Mouse (Mus musculus): ENCODE results near the gene Ankrd27. TPM values are rescaled to one million over a fixed set of nuclear protein-coding genes. Genes with fewer than 3 reads are reported as not detected.

Gene Ankrd27
- total and polyA plus RNA-seq, 3 experiments: 130 to 248 (median 202) TPM

- Histone ChIP-seq H3K9me3 (replicated peaks) (no peaks in the 10 kb centered on the region; the same call in 1 of the 2 replicates), H3K27me3 (ENCODE audit: insufficient read depth, low read length) (peaks cover 15% of the 10 kb centered on the region; the same call in 1 of the 2 replicates), H3K36me3 (replicated peaks) (peaks cover 28% of the 10 kb centered on the region), H3K4me1 (ENCODE audit: insufficient read depth, low read depth, low read length) (peaks cover 76% of the 10 kb centered on the region), H3K4me3 (ENCODE audit: low read depth, low read length) (peak overlapping the region; percentile 95)
- ATAC-seq (ENCODE audit: extremely low read depth, insufficient number of reproducible peaks, low FRiP score, poor library complexity, severe bottlenecking) (no peak), DNase-seq (ENCODE audit: low spot score) (no peak)
- TF ChIP-seq CTCF (IDR thresholded peaks at IDR 0.05; ENCODE audit: low read depth, low read length) (no peak), GATA2 (IDR thresholded peaks at IDR 0.05; ENCODE audit: borderline replicate concordance, low read depth, low read length) (no peak), GATA1 (IDR thresholded peaks at IDR 0.05; ENCODE audit: borderline replicate concordance, low read length) (no peak), POLR2AphosphoS5 (IDR thresholded peaks at IDR 0.05; ENCODE audit: insufficient replicate concordance, low read depth, low read length) (no peak), TAL1 (conservative IDR thresholded peaks at IDR 0.05; ENCODE audit: low read depth, low read length) (no peak)
Observed at GRCm38 (mm10) chr7:35586906-35587445, 932 bp downstream of the Ankrd27 start.

GRCm38 (mm10) chr7:35587728-35588127 is 1.7 kb downstream of the Ankrd27 start:
- DNase-seq (ENCODE audit: low spot score): no peak
- Histone ChIP-seq H3K36me3 (replicated peaks) (peaks cover 35% of the 10 kb centered on the region), H3K9me3 (replicated peaks) (no peaks in the 10 kb centered on the region; the same call in 1 of the 2 replicates), H3K4me3 (ENCODE audit: low read depth, low read length) (peak overlapping the region; percentile 95), H3K4me1 (ENCODE audit: insufficient read depth, low read depth, low read length) (peaks cover 83% of the 10 kb centered on the region), H3K27me3 (ENCODE audit: insufficient read depth, low read length) (peaks cover 15% of the 10 kb centered on the region; the same call in 1 of the 2 replicates)
- TF ChIP-seq GATA1 (IDR thresholded peaks at IDR 0.05; ENCODE audit: borderline replicate concordance, low read length): no peak
- no peak for TF ChIP-seq CTCF (IDR thresholded peaks at IDR 0.05; ENCODE audit: low read depth, low read length)
- TF ChIP-seq POLR2AphosphoS5 (IDR thresholded peaks at IDR 0.05; ENCODE audit: insufficient replicate concordance, low read depth, low read length): no peak
- no peak for TF ChIP-seq GATA2 (IDR thresholded peaks at IDR 0.05; ENCODE audit: borderline replicate concordance, low read depth, low read length)
- TF ChIP-seq TAL1 (conservative IDR thresholded peaks at IDR 0.05; ENCODE audit: low read depth, low read length): no peak
- ATAC-seq (ENCODE audit: extremely low read depth, insufficient number of reproducible peaks, low FRiP score, poor library complexity, severe bottlenecking): no peak

GRCm38 (mm10) chr7:35588680-35589428 is 2.8 kb downstream of the Ankrd27 start:
- H3K36me3 ChIP-seq (replicated peaks): peaks cover 44% of the 10 kb centered on the region
- H3K27me3 ChIP-seq (ENCODE audit: insufficient read depth, low read length): peaks cover 12% of the 10 kb centered on the region; the same call in 1 of the 2 replicates
- no peaks in the 10 kb centered on the region for H3K9me3 ChIP-seq (replicated peaks)
- DNase-seq (ENCODE audit: low spot score) (peak; percentile 59), ATAC-seq (ENCODE audit: extremely low read depth, insufficient number of reproducible peaks, low FRiP score, poor library complexity, severe bottlenecking) (peak; percentile 46)
- H3K4me1 ChIP-seq (ENCODE audit: insufficient read depth, low read depth, low read length): peaks cover 87% of the 10 kb centered on the region
- TF ChIP-seq CTCF (IDR thresholded peaks at IDR 0.05; ENCODE audit: low read depth, low read length): no peak
- no peak for TF ChIP-seq POLR2AphosphoS5 (IDR thresholded peaks at IDR 0.05; ENCODE audit: insufficient replicate concordance, low read depth, low read length)
- TF ChIP-seq GATA1 (IDR thresholded peaks at IDR 0.05; ENCODE audit: borderline replicate concordance, low read length): no peak
- TF ChIP-seq GATA2 (IDR thresholded peaks at IDR 0.05; ENCODE audit: borderline replicate concordance, low read depth, low read length): no peak
- no peak; the same call in none of the 2 replicates for TF ChIP-seq TAL1 (conservative IDR thresholded peaks at IDR 0.05; ENCODE audit: low read depth, low read length)
- H3K4me3 ChIP-seq (ENCODE audit: low read depth, low read length): peak overlapping the region; percentile 95; the same call in 1 of the 2 replicates

- Histone ChIP-seq H3K27me3 (ENCODE audit: insufficient read depth, low read length) (peaks cover 6% of the 10 kb centered on the region; the same call in 1 of the 2 replicates), H3K4me3 (ENCODE audit: low read depth, low read length) (no peak overlapping the region; the same call in 1 of the 2 replicates), H3K9me3 (replicated peaks) (no peaks in the 10 kb centered on the region), H3K36me3 (replicated peaks) (peaks cover 49% of the 10 kb centered on the region), H3K4me1 (ENCODE audit: insufficient read depth, low read depth, low read length) (peaks cover 84% of the 10 kb centered on the region)
- DNase-seq (ENCODE audit: low spot score): no peak
- no peak for ATAC-seq (ENCODE audit: extremely low read depth, insufficient number of reproducible peaks, low FRiP score, poor library complexity, severe bottlenecking)
- TF ChIP-seq POLR2AphosphoS5 (IDR thresholded peaks at IDR 0.05; ENCODE audit: insufficient replicate concordance, low read depth, low read length) (no peak), TAL1 (conservative IDR thresholded peaks at IDR 0.05; ENCODE audit: low read depth, low read length) (no peak), GATA2 (IDR thresholded peaks at IDR 0.05; ENCODE audit: borderline replicate concordance, low read depth, low read length) (no peak), CTCF (IDR thresholded peaks at IDR 0.05; ENCODE audit: low read depth, low read length) (no peak)
Observed at GRCm38 (mm10) chr7:35589485-35589884, 3.4 kb downstream of the Ankrd27 start.

- DNase-seq (ENCODE audit: low spot score) (no peak), ATAC-seq (ENCODE audit: extremely low read depth, insufficient number of reproducible peaks, low FRiP score, poor library complexity, severe bottlenecking) (no peak)
- Histone ChIP-seq H3K27me3 (ENCODE audit: insufficient read depth, low read length) (no peaks in the 10 kb centered on the region), H3K4me1 (ENCODE audit: insufficient read depth, low read depth, low read length) (peaks cover 83% of the 10 kb centered on the region), H3K4me3 (ENCODE audit: low read depth, low read length) (no peak overlapping the region), H3K36me3 (replicated peaks) (peaks cover 62% of the 10 kb centered on the region), H3K9me3 (replicated peaks) (no peaks in the 10 kb centered on the region)
- no peak for TF ChIP-seq TAL1 (conservative IDR thresholded peaks at IDR 0.05; ENCODE audit: low read depth, low read length)
- no peak for TF ChIP-seq GATA2 (IDR thresholded peaks at IDR 0.05; ENCODE audit: borderline replicate concordance, low read depth, low read length)
- no peak for TF ChIP-seq GATA1 (IDR thresholded peaks at IDR 0.05; ENCODE audit: borderline replicate concordance, low read length)
- TF ChIP-seq POLR2AphosphoS5 (IDR thresholded peaks at IDR 0.05; ENCODE audit: insufficient replicate concordance, low read depth, low read length): no peak
Observed at GRCm38 (mm10) chr7:35590731-35591191, 4.7 kb downstream of the Ankrd27 start.

- TF ChIP-seq GATA1 (IDR thresholded peaks at IDR 0.05; ENCODE audit: borderline replicate concordance, low read length): no peak
- no peak for TF ChIP-seq TAL1 (conservative IDR thresholded peaks at IDR 0.05; ENCODE audit: low read depth, low read length)
- TF ChIP-seq GATA2 (IDR thresholded peaks at IDR 0.05; ENCODE audit: borderline replicate concordance, low read depth, low read length): no peak
- no peak for TF ChIP-seq CTCF (IDR thresholded peaks at IDR 0.05; ENCODE audit: low read depth, low read length)
- TF ChIP-seq POLR2AphosphoS5 (IDR thresholded peaks at IDR 0.05; ENCODE audit: insufficient replicate concordance, low read depth, low read length): no peak
- H3K27me3 ChIP-seq (ENCODE audit: insufficient read depth, low read length): no peaks in the 10 kb centered on the region
- peaks cover 87% of the 10 kb centered on the region for H3K36me3 ChIP-seq (replicated peaks)
- ATAC-seq (ENCODE audit: extremely low read depth, insufficient number of reproducible peaks, low FRiP score, poor library complexity, severe bottlenecking) (no peak), DNase-seq (ENCODE audit: low spot score) (no peak)
- no peak overlapping the region for H3K4me3 ChIP-seq (ENCODE audit: low read depth, low read length)
- peaks cover 88% of the 10 kb centered on the region for H3K4me1 ChIP-seq (ENCODE audit: insufficient read depth, low read depth, low read length)
- no peaks in the 10 kb centered on the region for H3K9me3 ChIP-seq (replicated peaks)
Observed at GRCm38 (mm10) chr7:35594311-35594710, 8.3 kb downstream of the Ankrd27 start.
